Comparison of ENCODE assay signal across 8 mouse cellular contexts in genomic region chr5:24840975-24841431, GRCm38 (mm10). TPM values are rescaled to one million over a fixed set of nuclear protein-coding genes. Genes with fewer than 3 reads are reported as not detected.
DNase-seq lines count a peak whose midpoint lies in the region; ATAC-seq and TF ChIP-seq lines count a peak whose summit lies in the region.

No protein-coding gene starts in this region.

- peak overlapping the region; percentile 91 for H3K9ac ChIP-seq in neural tube, embryonic 12.5 days

- H3K9me3 ChIP-seq in neural tube, embryonic 12.5 days = no peaks in the 10 kb centered on the region

- TF ChIP-seq CTCF in thymus, adult 2 months (IDR thresholded peaks at IDR 0.05; ENCODE audit: borderline replicate concordance, control insufficient read depth, extremely low read depth, insufficient read depth, low read length, poor library complexity) = no peak

- peaks cover 15% of the 10 kb centered on the region for H3K4me1 ChIP-seq in thymus, adult 2 months (replicated peaks; ENCODE audit: control insufficient read depth, insufficient read depth, low read length)
- H3K4me1 ChIP-seq in neural tube, embryonic 12.5 days = peaks cover 21% of the 10 kb centered on the region

- peak overlapping the region; percentile 88 for H3K4me2 ChIP-seq in neural tube, embryonic 12.5 days (replicated peaks)

- no peaks in the 10 kb centered on the region for H3K36me3 ChIP-seq in thymus, adult 2 months (ENCODE audit: control insufficient read depth, insufficient read depth, low read length)
- no peaks in the 10 kb centered on the region for H3K36me3 ChIP-seq in neural tube, embryonic 12.5 days

- 9% methylated on average over 11 of the region's 11 CpGs for WGBS in thymus, adult 2 months
- WGBS in neural tube, embryonic 12.5 days = 18% methylated on average over 11 of the region's 11 CpGs

- no peak overlapping the region; the same call in 1 of the 2 replicates for H3K27ac ChIP-seq in thymus, adult 2 months (ENCODE audit: control insufficient read depth, insufficient read depth, low read length)
- no peak overlapping the region for H3K27ac ChIP-seq in neural tube, embryonic 12.5 days

- peak overlapping the region; percentile 95 for H3K4me3 ChIP-seq in thymus, adult 2 months (ENCODE audit: control insufficient read depth, insufficient read depth, low read length)
- H3K4me3 ChIP-seq in neural tube, embryonic 12.5 days = peak overlapping the region; percentile 93

- ATAC-seq in CD4-positive, CD25-positive, alpha-beta regulatory T cell, adult 4 months = no peak
- no peak for ATAC-seq in neural tube, embryonic 12.5 days (ENCODE audit: low FRiP score, low read depth)

- no peaks in the 10 kb centered on the region for H3K27me3 ChIP-seq in thymus, adult 2 months (ENCODE audit: control insufficient read depth, insufficient read depth, low read length)
- no peaks in the 10 kb centered on the region for H3K27me3 ChIP-seq in neural tube, embryonic 12.5 days (replicated peaks)

- no peak for TF ChIP-seq POLR2A in thymus, adult 2 months (IDR thresholded peaks at IDR 0.05; ENCODE audit: control insufficient read depth, extremely low read depth, insufficient read depth, low read length, poor library complexity)

- DNase-seq in CD4-positive, CD25-positive, alpha-beta regulatory T cell, adult 2 months (ENCODE audit: low read depth, low spot score) = peak; percentile 27
- DNase-seq in thymus, adult 2 months = no peak
- DNase-seq in thymus, postnatal 14 days = no peak
- DNase-seq in kidney, postnatal 14 days = peak; percentile 24
- no peak for DNase-seq in thymus, postnatal 4 days
- DNase-seq in urinary bladder, postnatal 25 days (ENCODE audit: low spot score) = no peak

RNA-seq across cellular contexts. Expression of gene Rheb, which starts 1.4 kb away (rescaled TPM):
- 10 to 100 TPM; 72.8 to 96.1 TPM for polyA plus RNA-seq in CD4-positive, CD25-positive, alpha-beta regulatory T cell, adult 4 months (2017; shearing (Covaris generic))
- polyA plus RNA-seq in thymus, adult 2 months (2012; rRNA removed) = 23.1 and 26.2 TPM in 2 replicates
- polyA plus RNA-seq in neural tube, embryonic 12.5 days (2016; fragmentation: Nextera tagmentation; extraction: Ambion mirVana) = 181 and 183 TPM in 2 replicates

Comparison
In these comparisons a context has a peak if more than half of its experiments do, and no peak if none do; other contexts are left out.
1. DNase-seq: peak in CD4-positive, CD25-positive, alpha-beta regulatory T cell, adult 2 months (single experiment) and kidney, postnatal 14 days (single experiment); none in thymus, adult 2 months (single experiment), thymus, postnatal 14 days (single experiment), thymus, postnatal 4 days (single experiment) and urinary bladder, postnatal 25 days (single experiment).